Mouse (Mus musculus) CH12.LX (cell line): Measurements from ENCODE around the gene 4931422A03Rik. TPM values are rescaled to one million over a fixed set of nuclear protein-coding genes. Genes with fewer than 3 reads are reported as not detected.

ENCODE experiments used
- DNase-seq: peaks from one replicate; pipeline ENCODE4 v3.0.0-alpha.2; 2013; ENCODE audit errors: extremely low read depth
- H3K27ac ChIP-seq: 2 replicates; pipeline ENCODE4 v1.5.1; 2012; ENCODE audit warnings: low read depth, mild to moderate bottlenecking, control low read depth, moderate library complexity; ENCODE audit not compliant: insufficient read depth
- H3K27me3 ChIP-seq: replicated peaks from 2 replicates; pipeline ENCODE3; 2012; ENCODE audit warnings: inconsistent platforms
- H3K36me3 ChIP-seq, 2 experiments: replicated peaks in 1 of 2; 2 replicates each; pipeline versions ENCODE3 to v1.6.1; 2012; ENCODE audit warnings: inconsistent platforms in 1 of 2, low read length in 1 of 2, mild to moderate bottlenecking in 1 of 2, mixed read lengths in 1 of 2, moderate library complexity in 1 of 2; ENCODE audit not compliant: control insufficient read depth in 1 of 2, insufficient read depth in 1 of 2
- H3K4me1 ChIP-seq, 2 experiments: 2 replicates each; pipeline ENCODE4 v1.6.1; 2012; ENCODE audit warnings: inconsistent platforms in 1 of 2, moderate library complexity in 1 of 2; ENCODE audit not compliant: insufficient read depth in 2 of 2, control insufficient read depth in 1 of 2
- H3K4me2 ChIP-seq: 2 replicates; pipeline ENCODE4 v1.6.1; 2012; ENCODE audit warnings: low read depth, mild to moderate bottlenecking, control low read depth; ENCODE audit not compliant: poor library complexity, insufficient read depth, severe bottlenecking
- H3K4me3 ChIP-seq, 3 experiments: fragments of 150-350 bp in 1 of 3; sonication (generic) in 1 of 3; replicated peaks in 1 of 3; 2 replicates each; pipeline versions ENCODE3 to v1.5.1; 2011 to 2012; ENCODE audit warnings: low read depth in 2 of 3, low read length in 2 of 3, mild to moderate bottlenecking in 2 of 3, moderate library complexity in 2 of 3, control low read depth in 1 of 3, improper control_type of control experiment in 1 of 3, inconsistent platforms in 1 of 3, mixed read lengths in 1 of 3; ENCODE audit not compliant: poor library complexity in 1 of 3
- H3K79me2 ChIP-seq: replicated peaks from 2 replicates; pipeline ENCODE4 v1.6.1; 2012; ENCODE audit warnings: mild to moderate bottlenecking, moderate library complexity; ENCODE audit not compliant: control insufficient read depth, poor library complexity, insufficient read depth, severe bottlenecking; ENCODE audit errors: extremely low read depth
- H3K9ac ChIP-seq: 2 replicates; pipeline ENCODE4 v1.6.1; 2012; ENCODE audit warnings: low read depth, mild to moderate bottlenecking, control low read depth, moderate library complexity; ENCODE audit not compliant: insufficient read depth
- H3K9me3 ChIP-seq: replicated peaks from 2 replicates; pipeline ENCODE3; 2012; ENCODE audit warnings: low read length, inconsistent platforms, mixed read lengths
- BHLHE40 ChIP-seq: IDR thresholded peaks from 2 replicates; pipeline ENCODE4 v1.6.1; 2011; ENCODE audit warnings: mild to moderate bottlenecking, low read depth, low read length, improper control_type of control experiment
- CHD1 ChIP-seq: IDR thresholded peaks from 2 replicates; pipeline ENCODE4 v1.6.1; 2012; ENCODE audit warnings: low read depth, low read length, improper control_type of control experiment, inconsistent platforms
- CHD2 ChIP-seq: IDR thresholded peaks from 2 replicates; pipeline ENCODE4 v1.6.1; 2011; ENCODE audit warnings: low read length, improper control_type of control experiment
- CTCF ChIP-seq, 2 experiments: IDR thresholded peaks in 1 of 2; conservative IDR thresholded peaks in 1 of 2; 2 replicates each; pipeline ENCODE4 v1.5.1; 2011 to 2012; ENCODE audit warnings: low read depth in 2 of 2, low read length in 2 of 2, improper control_type of control experiment in 1 of 2, inconsistent platforms in 1 of 2, mild to moderate bottlenecking in 1 of 2, moderate library complexity in 1 of 2
- E2F4 ChIP-seq: IDR thresholded peaks from 2 replicates; pipeline ENCODE4 v1.6.1; 2011; ENCODE audit warnings: low read depth, low read length, improper control_type of control experiment; ENCODE audit not compliant: insufficient replicate concordance
- ELF1 ChIP-seq: IDR thresholded peaks from 2 replicates; pipeline ENCODE4 v1.6.1; 2014; ENCODE audit warnings: low read depth, mild to moderate bottlenecking, inconsistent platforms, low read length, improper control_type of control experiment
- EP300 ChIP-seq: IDR thresholded peaks from 2 replicates; pipeline ENCODE4 v1.6.1; 2011; ENCODE audit warnings: low read length, improper control_type of control experiment
- ETS1 ChIP-seq: conservative IDR thresholded peaks from 2 replicates; pipeline ENCODE4 v1.6.1; 2012; ENCODE audit warnings: low read depth, mild to moderate bottlenecking, inconsistent platforms, low read length, improper control_type of control experiment, moderate library complexity
- GABPA ChIP-seq: IDR thresholded peaks from 2 replicates; pipeline ENCODE4 v1.6.1; 2012; ENCODE audit warnings: low read depth, low read length, improper control_type of control experiment, inconsistent platforms; ENCODE audit not compliant: insufficient replicate concordance
- HCFC1 ChIP-seq: IDR thresholded peaks from 2 replicates; pipeline ENCODE4 v1.6.1; 2012; ENCODE audit warnings: low read depth, mild to moderate bottlenecking, inconsistent platforms, low read length, improper control_type of control experiment
- IRF4 ChIP-seq: IDR thresholded peaks from 2 replicates; pipeline ENCODE4 v1.6.1; 2014; ENCODE audit warnings: low read depth, mild to moderate bottlenecking, inconsistent platforms, low read length, improper control_type of control experiment
- JUN ChIP-seq: IDR thresholded peaks from 2 replicates; pipeline ENCODE4 v1.6.1; 2011; ENCODE audit warnings: low read depth, mild to moderate bottlenecking, low read length, improper control_type of control experiment, moderate library complexity; ENCODE audit not compliant: insufficient read depth
- JUND ChIP-seq: conservative IDR thresholded peaks from 2 replicates; pipeline ENCODE4 v1.6.1; 2011; ENCODE audit warnings: low read depth, low read length, improper control_type of control experiment
- KAT2A ChIP-seq: IDR thresholded peaks from 2 replicates; pipeline ENCODE4 v1.6.1; 2012; ENCODE audit warnings: low read length, improper control_type of control experiment, inconsistent platforms; ENCODE audit not compliant: insufficient replicate concordance
- MAFK ChIP-seq: IDR thresholded peaks from 2 replicates; pipeline ENCODE4 v1.6.1; 2011; ENCODE audit warnings: low read length, improper control_type of control experiment; ENCODE audit not compliant: insufficient replicate concordance
- MAX ChIP-seq: IDR thresholded peaks from 2 replicates; pipeline ENCODE4 v1.6.1; 2011; ENCODE audit warnings: low read length, improper control_type of control experiment
- MAZ ChIP-seq: IDR thresholded peaks from 2 replicates; pipeline ENCODE4 v1.6.1; 2012; ENCODE audit warnings: low read depth, mild to moderate bottlenecking, inconsistent platforms, low read length, improper control_type of control experiment, moderate library complexity
- MEF2A ChIP-seq: IDR thresholded peaks from 2 replicates; pipeline ENCODE4 v1.6.1; 2014; ENCODE audit warnings: low read depth, mild to moderate bottlenecking, inconsistent platforms, low read length, improper control_type of control experiment, borderline replicate concordance
- MXI1 ChIP-seq: IDR thresholded peaks from 2 replicates; pipeline ENCODE4 v1.6.1; 2011; ENCODE audit warnings: mild to moderate bottlenecking, low read depth, low read length, improper control_type of control experiment
- MYC ChIP-seq: IDR thresholded peaks from 2 replicates; pipeline ENCODE4 v1.6.1; 2011; ENCODE audit warnings: low read depth, mild to moderate bottlenecking, improper control_type of control experiment, low read length
- NELFE ChIP-seq: IDR thresholded peaks from 2 replicates; pipeline ENCODE4 v1.6.1; 2011; ENCODE audit warnings: low read depth, low read length, improper control_type of control experiment
- NRF1 ChIP-seq: IDR thresholded peaks from 2 replicates; pipeline ENCODE4 v1.6.1; 2014; ENCODE audit warnings: low read depth, mild to moderate bottlenecking, inconsistent platforms, low read length, improper control_type of control experiment, moderate library complexity
- PAX5 ChIP-seq: IDR thresholded peaks from 2 replicates; pipeline ENCODE4 v1.6.1; 2012; ENCODE audit warnings: low read length, inconsistent platforms, mixed read lengths
- POLR2A ChIP-seq: IDR thresholded peaks from 2 replicates; pipeline ENCODE4 v1.6.1; 2011; ENCODE audit warnings: low read depth, mild to moderate bottlenecking, improper control_type of control experiment, low read length
- POLR2AphosphoS2 ChIP-seq: IDR thresholded peaks from 2 replicates; pipeline ENCODE4 v1.6.1; 2011; ENCODE audit warnings: low read depth, low read length, improper control_type of control experiment
- RAD21 ChIP-seq: IDR thresholded peaks from 2 replicates; pipeline ENCODE4 v1.6.1; 2011; ENCODE audit warnings: low read depth, mild to moderate bottlenecking, low read length, improper control_type of control experiment, moderate library complexity
- RCOR1 ChIP-seq: conservative IDR thresholded peaks from 2 replicates; pipeline ENCODE4 v1.6.1; 2012; ENCODE audit warnings: low read depth, mild to moderate bottlenecking, inconsistent platforms, low read length, improper control_type of control experiment
- SIN3A ChIP-seq: IDR thresholded peaks from 2 replicates; pipeline ENCODE4 v1.6.1; 2012; ENCODE audit warnings: low read length, improper control_type of control experiment, inconsistent platforms
- SMC3 ChIP-seq: IDR thresholded peaks from 2 replicates; pipeline ENCODE4 v1.6.1; 2011; ENCODE audit warnings: low read depth, low read length, improper control_type of control experiment
- TBP ChIP-seq: conservative IDR thresholded peaks from 2 replicates; pipeline ENCODE4 v1.6.1; 2011; ENCODE audit warnings: low read depth, low read length, improper control_type of control experiment
- TCF12 ChIP-seq: IDR thresholded peaks from 2 replicates; pipeline ENCODE4 v1.6.1; 2014; ENCODE audit warnings: low read depth, mild to moderate bottlenecking, inconsistent platforms, low read length, improper control_type of control experiment
- UBTF ChIP-seq: IDR thresholded peaks from 2 replicates; pipeline ENCODE4 v1.6.1; 2012; ENCODE audit warnings: low read depth, mild to moderate bottlenecking, inconsistent platforms, low read length, improper control_type of control experiment, moderate library complexity
- USF1 ChIP-seq: IDR thresholded peaks from 2 replicates; pipeline ENCODE4 v1.6.1; 2014; ENCODE audit warnings: low read depth, mild to moderate bottlenecking, inconsistent platforms, low read length, improper control_type of control experiment
- USF2 ChIP-seq: conservative IDR thresholded peaks from 2 replicates; pipeline ENCODE4 v1.6.1; 2011; ENCODE audit warnings: low read depth, low read length, improper control_type of control experiment
- ZC3H11A ChIP-seq: IDR thresholded peaks from 2 replicates; pipeline ENCODE4 v1.6.1; 2012; ENCODE audit warnings: low read depth, mild to moderate bottlenecking, inconsistent platforms, low read length, improper control_type of control experiment
- ZKSCAN1 ChIP-seq: IDR thresholded peaks from 2 replicates; pipeline ENCODE4 v1.6.1; 2012; ENCODE audit warnings: low read depth, inconsistent platforms, low read length, improper control_type of control experiment, borderline replicate concordance
- ZMIZ1 ChIP-seq: IDR thresholded peaks from 2 replicates; pipeline ENCODE4 v1.6.1; 2012; ENCODE audit warnings: low read depth, mild to moderate bottlenecking, inconsistent platforms, low read length, improper control_type of control experiment
- ZNF384 ChIP-seq: IDR thresholded peaks from 2 replicates; pipeline ENCODE4 v1.6.1; 2012; ENCODE audit warnings: low read depth, low read length, improper control_type of control experiment, inconsistent platforms
- dilution Hi-C: fragments of 300-500 bp; cut with MboI; formaldehyde crosslinking; loops from 2 replicates; pipeline ENCODE4 v1.14.3; 2020; ENCODE audit warnings: low sequenced_read_pairs; ENCODE audit not compliant: extremely low pct_unique_long_range_greater_than_20kb, extremely low pct_ligation_motif_present
- in situ Hi-C: fragments of 300-500 bp; cut with MboI; formaldehyde crosslinking; loops from 3 replicates; pipeline ENCODE4 v1.14.3; 2019; ENCODE audit warnings: low sequenced_read_pairs, low pct_ligation_motif_present, low pct_unique_long_range_greater_than_20kb, mixed read lengths
- polyA plus RNA-seq: library from polyadenylated mRNA; unstranded; fragments of >175 nt; gene quantifications from 2 replicates; pipeline ENCODE4 v1.2.1, GENCODE M21; 2012; ENCODE audit warnings: low read depth; ENCODE audit not compliant: insufficient read length
- total RNA-seq, 2 experiments: library from RNA; depleted of rRNA; stranded (reverse); fragments of 300-350 nt in 1 of 2; fragments of >200 nt in 1 of 2; gene quantifications; 2 replicates each; pipeline ENCODE4 v1.2.3; 2012 to 2014

Gene 4931422A03Rik
- total and polyA plus RNA-seq, 3 experiments = 0.68 to 2.4 TPM; not detected in 1

GRCm38 (mm10) chr2:103919488-103919887, 108.7 kb downstream of the 4931422A03Rik start:
- DNase-seq = no peak
- H3K9me3 ChIP-seq = no peaks in the 10 kb centered on the region
- H3K27me3 ChIP-seq = no peaks in the 10 kb centered on the region
- no peaks in the 10 kb centered on the region for H3K36me3 ChIP-seq
- TF ChIP-seq EP300 (peak; percentile 62), RAD21 (no peak), USF2 (no peak), ZC3H11A (no peak), CHD2 (no peak), RCOR1 (no peak), USF1 (no peak), PAX5 (no peak), CTCF (conservative IDR thresholded peaks at IDR 0.05 in 1 of 2, IDR thresholded peaks at IDR 0.05 in 1 of 2; ENCODE audit: low read depth in 2 of 2, low read length in 2 of 2) (no peak), TBP (0 out of 2 replicates have a peak, but pooled peaks have one; percentile 16), ZKSCAN1 (no peak), POLR2AphosphoS2 (no peak), NELFE (no peak), JUND (0 out of 2 replicates have a peak, but pooled peaks have one; percentile 29), JUN (no peak), GABPA (no peak), POLR2A (no peak), TCF12 (peak; percentile 62; the same call in 1 of the 2 replicates), ETS1 (peak; percentile 58), MXI1 (no peak), ZMIZ1 (no peak), MAFK (no peak), MYC (no peak; the same call in 1 of the 2 replicates), MEF2A (peak; percentile 52; the same call in 1 of the 2 replicates), CHD1 (no peak), E2F4 (no peak), ZNF384 (no peak), NRF1 (no peak), SMC3 (no peak), KAT2A (no peak), UBTF (no peak), MAZ (no peak), BHLHE40 (peak; percentile 72; the same call in 1 of the 2 replicates), SIN3A (no peak), MAX (peak; percentile 54; the same call in 1 of the 2 replicates), IRF4 (peak; percentile 54), ELF1 (peak; percentile 70), HCFC1 (no peak)
- H3K4me1 ChIP-seq = peaks cover 20 to 49% of the 10 kb centered on the region in 2 experiments
- no peak overlapping the region for H3K4me3 ChIP-seq
- H3K79me2 ChIP-seq = no peaks in the 10 kb centered on the region
- H3K4me2 ChIP-seq = 0 out of 2 replicates have a peak overlapping the region, but pooled peaks have one; percentile 26
- no peak overlapping the region for H3K9ac ChIP-seq
- in situ Hi-C loops (no loop called here), dilution Hi-C loops (no loop called here)
- no peak overlapping the region for H3K27ac ChIP-seq
